Mouse (Mus musculus) adrenal gland (tissue): ENCODE results near the gene Nudt17.
"Not testable (repeated sequence)": the region's sequence is repeated elsewhere in the genome, so short reads cannot be mapped to it uniquely, and the experiment has no call there.

ENCODE experiments used
- intact Hi-C: fragments of 180-260 bp; cut with DNase I; formaldehyde crosslinking; loops from one replicate; pipeline ENCODE4 v1.15.1; 2025

Nudt17 gene

DNA sequence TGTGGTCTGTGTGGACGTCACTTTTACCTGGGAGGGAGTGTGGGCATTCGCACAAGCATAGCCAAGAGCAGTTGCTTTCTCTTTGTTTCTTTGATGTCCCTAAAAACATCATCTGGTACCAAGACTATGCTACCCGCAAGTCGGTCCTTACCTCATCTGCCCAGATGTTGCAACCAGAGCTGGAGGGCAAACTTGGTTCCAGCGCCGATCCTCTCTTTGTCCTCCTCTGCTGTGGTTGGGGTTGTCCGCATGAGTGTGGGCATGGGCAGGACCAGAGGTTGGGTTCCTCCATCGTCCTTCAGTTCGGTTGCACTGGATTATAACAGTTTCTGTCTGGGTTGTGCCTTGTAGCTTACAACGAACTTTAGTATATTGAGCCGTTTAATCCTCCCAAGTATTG is 2.1 kb downstream of the Nudt17 start:
- intact Hi-C loops: loop anchor here (10.0 kb wide), 2 partner anchors 61 to 161 kb away; partner anchors contain the start of gene Itga10

DNA sequence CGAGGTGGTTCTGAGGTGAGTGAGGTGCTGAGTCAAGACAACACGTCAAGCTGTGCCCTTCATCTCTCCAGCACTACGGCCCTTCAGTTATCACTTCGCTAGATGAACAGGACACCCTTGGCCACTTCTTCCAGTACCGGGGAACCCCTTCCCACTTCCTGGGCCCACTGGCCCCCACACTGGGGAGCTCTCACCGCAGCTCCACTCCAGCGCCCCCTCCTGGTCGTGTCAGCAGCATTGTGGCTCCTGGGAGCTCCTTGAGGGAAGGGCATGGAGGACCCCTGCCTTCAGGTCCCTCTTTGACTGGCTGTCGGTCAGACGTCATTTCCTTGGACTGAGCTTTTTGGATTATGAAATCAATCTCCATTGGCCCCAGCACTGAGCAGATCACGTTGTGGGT is 3.6 kb downstream of the Nudt17 start:
- intact Hi-C loops: loop anchor here (10.0 kb wide), 2 partner anchors 60 to 160 kb away; partner anchors contain the start of gene Itga10

- intact Hi-C loops: loop anchor here (10.0 kb wide), 2 partner anchors 56 to 156 kb away; partner anchors contain the start of gene Itga10
Measured at GRCm38 (mm10) chr3:96701003-96701402, 7.4 kb downstream of the Nudt17 start.

GRCm38 (mm10) chr3:96700376-96700775 is 8.0 kb downstream of the Nudt17 start:
- intact Hi-C loops: loop anchor here (10.0 kb wide), 2 partner anchors 56 to 156 kb away; partner anchors contain the start of gene Itga10

GRCm38 (mm10) chr3:96698993-96699690 is 9.2 kb downstream of the Nudt17 start:
- intact Hi-C loops: no loop called here

DNA sequence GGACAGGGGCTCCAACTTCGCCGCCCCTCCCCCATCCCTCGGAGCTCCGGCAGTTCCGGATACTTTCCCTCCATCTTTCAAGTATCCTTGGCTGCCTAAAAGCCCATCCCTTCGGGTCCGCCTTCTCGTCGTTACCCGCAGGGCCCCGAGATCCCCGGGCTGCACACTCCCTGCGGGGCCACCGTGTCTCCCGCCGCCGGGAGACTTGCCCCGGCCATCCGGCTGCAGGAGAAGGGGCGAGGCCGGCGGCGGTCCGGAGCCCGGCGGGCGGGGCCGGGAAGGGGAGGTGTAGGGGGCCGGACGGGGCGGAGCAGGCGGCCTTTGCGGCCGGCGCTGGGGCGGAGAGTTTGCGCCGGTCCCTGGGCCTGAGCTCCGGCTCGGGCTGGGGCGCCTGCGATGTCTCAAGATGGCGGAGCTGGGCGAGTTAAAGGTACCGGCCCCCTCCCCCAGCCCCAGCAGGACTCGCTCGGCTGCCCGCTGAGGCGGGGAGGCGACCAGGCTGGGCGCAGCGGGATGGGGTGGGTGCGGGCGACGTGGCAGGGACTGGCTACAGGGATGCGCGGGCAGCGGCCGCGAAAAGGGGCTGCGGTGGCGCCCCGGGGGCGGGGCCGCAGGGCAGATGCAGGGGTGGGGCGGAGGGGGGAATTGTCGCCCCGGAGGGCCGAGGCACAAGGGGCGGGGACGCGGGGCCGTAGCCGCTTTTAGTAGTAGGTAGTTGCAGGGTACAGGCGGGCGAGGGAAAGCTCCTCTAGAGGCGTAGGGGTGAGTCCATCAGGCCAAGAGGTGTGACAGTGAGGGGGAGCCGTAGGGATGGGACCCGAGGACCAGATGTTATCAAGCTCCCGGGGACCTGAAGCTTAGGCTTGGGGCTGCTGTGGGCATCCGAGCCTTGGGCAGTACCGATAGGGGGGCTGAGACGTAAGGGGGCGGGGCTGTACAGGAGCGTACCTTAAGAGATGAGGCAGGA is 11.3 kb downstream of the Nudt17 start:
- intact Hi-C loops: no loop called here

DNA sequence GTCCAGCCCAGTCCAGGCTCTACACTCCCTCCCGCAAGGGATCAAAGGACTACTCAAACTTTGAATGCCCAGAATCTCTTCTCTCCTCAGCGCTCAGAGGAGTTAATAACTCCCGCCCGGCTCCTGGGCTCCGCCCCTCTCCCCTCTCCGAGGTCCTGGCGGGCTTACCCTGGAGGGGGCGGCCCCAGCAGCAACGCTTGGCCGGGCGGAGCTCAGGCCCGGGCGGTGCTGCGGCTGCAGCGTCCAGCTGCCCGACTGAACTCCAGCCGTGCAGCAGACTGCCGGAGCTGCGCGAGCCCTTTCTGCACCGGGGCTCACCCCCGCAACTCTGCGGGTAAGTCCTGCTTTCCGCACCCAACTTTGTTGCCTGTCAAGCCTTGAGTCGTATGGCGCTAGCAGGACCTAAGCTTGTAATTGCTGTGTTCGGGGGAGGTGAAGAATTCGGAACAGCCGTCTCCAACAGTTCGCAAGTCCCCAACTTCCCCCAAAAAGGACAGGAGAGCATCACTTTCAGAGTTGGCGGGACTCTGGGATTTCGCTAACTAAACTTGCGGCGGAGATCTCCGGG is 12.1 kb downstream of the Nudt17 start, which contains the start of gene Pias3:
Gene Pias3 (plus strand): TSS at position 187 of the 568 bp plus-strand sequence.
- intact Hi-C loops: no loop called here

GRCm38 (mm10) chr3:96693579-96693978 is 14.8 kb downstream of the Nudt17 start:
- intact Hi-C loops: no loop called here

DNA sequence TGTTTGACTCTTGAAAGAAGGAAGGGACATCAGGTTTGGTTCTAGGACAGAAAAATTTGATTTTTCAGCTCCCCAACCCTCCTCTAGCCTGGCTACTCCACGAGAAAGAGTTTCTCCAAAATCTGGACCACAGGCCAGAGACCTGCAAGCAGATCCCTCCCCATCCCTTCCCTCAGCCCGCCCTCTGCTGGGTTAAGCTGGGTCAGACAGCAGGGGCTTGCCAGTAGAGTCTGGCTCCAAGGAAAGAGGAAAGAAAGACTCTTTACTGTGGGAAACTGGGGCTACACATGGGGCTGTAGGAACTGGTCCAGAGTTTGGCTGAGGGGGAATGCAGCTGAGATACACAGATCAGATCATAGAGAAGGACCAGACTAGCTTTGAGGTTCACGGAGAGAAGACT is 15.9 kb downstream of the Nudt17 start:
- intact Hi-C loops: no loop called here

DNA sequence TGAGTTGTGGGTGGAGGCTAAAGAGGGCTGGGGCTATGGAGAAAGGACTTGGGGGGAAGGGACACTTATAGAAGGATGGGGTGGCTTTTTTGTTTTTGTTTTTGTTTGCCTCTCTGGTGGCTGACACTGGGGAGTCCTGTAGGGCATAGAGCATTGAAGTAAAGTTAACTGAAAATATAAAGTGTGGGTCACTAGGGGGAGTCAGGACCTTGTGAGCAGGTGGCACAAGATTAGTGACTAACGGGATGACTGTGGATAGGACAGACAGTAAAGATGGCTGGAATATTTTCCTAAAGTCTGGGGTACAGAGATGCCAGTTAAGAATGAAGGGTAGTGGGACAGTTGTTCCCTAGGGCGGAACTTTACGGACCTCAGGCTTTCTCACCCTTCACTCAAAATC is 18.1 kb downstream of the Nudt17 start:
- intact Hi-C loops: no loop called here

GRCm38 (mm10) chr3:96688854-96689253 is 19.5 kb downstream of the Nudt17 start:
- intact Hi-C loops: no loop called here

GRCm38 (mm10) chr3:96686057-96686456 is 22.3 kb downstream of the Nudt17 start:
- intact Hi-C loops: not testable (repeated sequence)

- intact Hi-C loops: no loop called here
Measured at GRCm38 (mm10) chr3:96684822-96685156, 23.6 kb downstream of the Nudt17 start.

GRCm38 (mm10) chr3:96684151-96684821 is 24.1 kb downstream of the Nudt17 start:
- intact Hi-C loops: no loop called here

- intact Hi-C loops: no loop called here
Measured at GRCm38 (mm10) chr3:96683496-96683895, 24.9 kb downstream of the Nudt17 start.

DNA sequence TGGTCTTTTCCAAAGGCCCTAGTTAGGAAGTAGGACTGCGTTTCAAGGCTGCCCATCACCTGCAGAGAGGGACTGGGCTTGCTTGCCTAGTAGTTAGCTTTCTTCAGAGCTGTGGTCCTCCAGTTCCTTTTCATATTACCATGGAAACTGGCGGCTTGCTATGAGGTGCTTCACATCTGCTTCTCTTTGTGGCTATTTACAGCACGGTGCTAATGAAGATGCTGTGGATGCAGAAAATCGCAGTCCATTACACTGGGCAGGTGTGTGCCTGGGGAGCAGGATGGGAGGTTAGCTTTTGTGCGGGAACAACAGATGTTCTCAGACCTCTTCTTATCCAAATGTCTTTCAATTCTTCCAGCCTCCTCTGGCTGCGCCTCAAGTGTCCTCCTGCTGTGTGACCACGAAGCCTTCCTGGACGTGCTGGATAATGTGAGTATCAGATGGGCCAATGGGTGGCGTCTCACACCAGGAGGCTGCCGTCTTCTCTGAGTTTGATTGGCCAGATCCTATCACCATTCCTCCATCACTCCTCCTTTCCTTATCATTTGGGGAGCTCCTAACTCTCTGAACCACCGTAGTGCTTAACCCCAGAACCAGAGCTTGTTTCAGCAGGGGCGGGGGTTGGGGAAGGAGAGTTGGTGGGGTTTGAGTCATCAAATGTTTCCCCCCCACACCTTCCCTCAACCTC is 27.9 kb downstream of the Nudt17 start:
- intact Hi-C loops: no loop called here

- intact Hi-C loops: no loop called here
Measured at GRCm38 (mm10) chr3:96679159-96679674, 29.1 kb downstream of the Nudt17 start.

DNA sequence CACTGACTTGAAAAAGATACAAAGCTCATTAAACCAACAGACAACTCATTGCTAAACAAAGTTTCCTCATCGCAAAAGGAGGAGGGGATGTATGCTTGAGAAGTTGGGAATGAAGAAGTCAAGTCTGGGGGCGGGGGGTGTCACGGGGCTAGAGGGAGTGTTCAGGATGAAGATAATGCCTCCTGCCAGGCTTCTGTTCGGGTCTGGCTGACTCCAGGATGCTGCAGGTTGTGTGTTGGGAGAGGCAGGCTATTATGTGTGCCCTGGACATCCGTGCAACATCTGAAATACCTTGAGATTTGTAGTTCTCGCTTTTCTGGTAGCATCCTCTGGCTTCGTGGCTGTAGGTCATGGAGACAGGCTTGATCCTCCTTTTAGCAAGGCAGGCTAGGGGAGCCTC is 29.9 kb downstream of the Nudt17 start:
- intact Hi-C loops: no loop called here

GRCm38 (mm10) chr3:96675690-96676089 is 32.7 kb downstream of the Nudt17 start:
- intact Hi-C loops: no loop called here

DNA sequence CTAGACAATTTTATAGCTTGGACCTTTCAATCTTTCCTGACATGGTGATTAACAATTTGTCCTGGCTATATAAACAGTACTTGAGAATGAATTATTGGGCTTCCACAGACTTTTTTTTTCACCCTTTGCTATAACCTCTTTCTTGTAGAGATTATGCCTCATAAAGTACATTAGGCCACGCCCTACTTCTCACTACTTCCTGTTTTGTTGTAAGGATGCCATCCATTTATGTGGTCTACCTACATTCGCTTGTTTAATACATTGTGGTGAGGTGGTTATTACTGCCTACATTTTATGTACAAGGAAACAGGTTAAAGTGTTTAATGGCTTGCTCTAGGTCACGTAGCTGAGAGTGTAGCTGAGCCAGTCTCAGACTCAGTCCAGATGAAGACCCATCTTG is 33.2 kb downstream of the Nudt17 start:
- intact Hi-C loops: no loop called here
